Mouse (Mus musculus): ENCODE results near the gene Fig4. TPM values are rescaled to one million over a fixed set of nuclear protein-coding genes. Genes with fewer than 3 reads are reported as not detected.

Gene Fig4
- polyA plus RNA-seq, 3 experiments from 2014 or later = 8.1 to 12.7 (median 10.9) TPM

GRCm38 (mm10) chr10:41260243-41261006 lies 42.6 kb downstream of the Fig4 start:
- no peak for ATAC-seq

- ATAC-seq = no peak
Measured at GRCm38 (mm10) chr10:41250749-41251065, 52.4 kb downstream of the Fig4 start.

GRCm38 (mm10) chr10:41250045-41250748 lies 52.9 kb downstream of the Fig4 start:
- ATAC-seq = no peak

GRCm38 (mm10) chr10:41249006-41249659 lies 53.9 kb downstream of the Fig4 start:
- no peak for ATAC-seq

GRCm38 (mm10) chr10:41247800-41248473 lies 55.1 kb downstream of the Fig4 start:
- no peak for ATAC-seq

- no peak for ATAC-seq
Measured at GRCm38 (mm10) chr10:41246111-41246510, 56.9 kb downstream of the Fig4 start.

GRCm38 (mm10) chr10:41245477-41245876 lies 57.6 kb downstream of the Fig4 start:
- ATAC-seq = no peak

- ATAC-seq = no peak
Measured at GRCm38 (mm10) chr10:41245028-41245427, 58.0 kb downstream of the Fig4 start.

GRCm38 (mm10) chr10:41243930-41244329 lies 59.1 kb downstream of the Fig4 start:
- ATAC-seq = no peak

- no peak for ATAC-seq
Measured at GRCm38 (mm10) chr10:41241558-41242242, 61.4 kb downstream of the Fig4 start.

GRCm38 (mm10) chr10:41241080-41241479 lies 62.0 kb downstream of the Fig4 start:
- ATAC-seq = no peak

- ATAC-seq = no peak
Measured at GRCm38 (mm10) chr10:41236020-41236419, 67.0 kb downstream of the Fig4 start.

GRCm38 (mm10) chr10:41235584-41235983 lies 67.5 kb downstream of the Fig4 start:
- no peak for ATAC-seq

GRCm38 (mm10) chr10:41235159-41235558 lies 67.9 kb downstream of the Fig4 start:
- ATAC-seq = no peak

- no peak for ATAC-seq
Measured at GRCm38 (mm10) chr10:41234552-41234951, 68.5 kb downstream of the Fig4 start.

GRCm38 (mm10) chr10:41233140-41233539 lies 69.9 kb downstream of the Fig4 start:
- no peak for ATAC-seq

GRCm38 (mm10) chr10:41231163-41231835 lies 71.8 kb downstream of the Fig4 start:
- ATAC-seq = no peak

GRCm38 (mm10) chr10:41227626-41228025 lies 75.4 kb downstream of the Fig4 start:
- no peak for ATAC-seq

GRCm38 (mm10) chr10:41223499-41223898 lies 79.6 kb downstream of the Fig4 start:
- ATAC-seq = no peak

GRCm38 (mm10) chr10:41221204-41221603 lies 81.9 kb downstream of the Fig4 start:
- no peak for ATAC-seq

- no peak for ATAC-seq
Measured at GRCm38 (mm10) chr10:41218897-41219296, 84.2 kb downstream of the Fig4 start.

GRCm38 (mm10) chr10:41214083-41214482 lies 89.0 kb downstream of the Fig4 start:
- no peak for ATAC-seq

All from inflammation-experienced regulatory T-cells, adult 6 months (primary cell).